Mouse (Mus musculus): ENCODE measurements at regions not wholly inside any gene's neighbourhood (a gene's known extent, or its start where the extent isn't known, plus 50 kb on each side); places are given as distances from the start of the nearest gene placed in this dataset.

DNA sequence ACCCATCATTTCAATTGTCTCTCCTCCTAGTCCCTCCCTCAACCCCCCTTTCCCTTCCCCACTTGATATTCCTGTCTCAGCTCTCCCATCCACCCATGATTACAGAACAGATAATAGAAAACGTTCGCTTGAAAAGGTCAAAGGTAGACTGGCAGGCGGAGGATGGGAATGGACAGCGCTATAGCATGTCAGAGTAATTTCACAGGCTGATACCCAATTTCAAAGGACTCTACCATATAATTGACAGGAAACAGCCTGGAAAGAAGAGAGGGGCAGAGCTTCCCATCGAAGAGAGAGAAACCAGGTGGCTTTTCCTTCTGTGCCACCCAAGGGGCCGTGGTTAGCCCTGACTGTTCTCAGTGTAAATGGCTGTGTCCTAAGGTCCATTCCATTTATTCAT, 140.2 kb upstream of the Atxn1 start:
- no peak for DNase-seq

GRCm38 (mm10) chr13:46098621-46099020, 133.8 kb upstream of the Atxn1 start:
- DNase-seq = no peak

- no peak for DNase-seq
Observed at GRCm38 (mm10) chr13:46098131-46098530, 133.3 kb upstream of the Atxn1 start.

- peak; percentile 1 to 4 for DNase-seq
Observed at GRCm38 (mm10) chr13:46096968-46097367, 132.2 kb upstream of the Atxn1 start.

- no peak for DNase-seq
Observed at GRCm38 (mm10) chr13:46096416-46096815, 131.6 kb upstream of the Atxn1 start.

DNA sequence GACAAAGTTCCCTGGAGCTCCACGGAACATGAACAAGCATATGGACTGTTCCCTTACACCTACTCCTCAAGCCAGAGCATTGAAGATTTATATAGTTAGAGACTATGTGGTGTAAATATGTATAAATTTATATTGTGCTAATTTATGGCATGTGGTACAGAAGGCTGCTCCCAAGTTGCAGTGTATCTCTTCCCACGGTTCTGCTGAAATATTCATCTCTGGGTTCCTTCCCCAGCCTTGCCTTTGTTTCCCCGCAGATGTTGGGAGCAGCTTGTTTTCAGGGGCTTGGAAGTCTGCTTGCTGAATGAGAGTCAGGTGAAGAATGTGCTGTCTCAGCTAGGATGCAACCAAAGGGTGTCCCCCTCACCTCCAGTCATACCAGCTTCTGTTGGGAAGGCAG, 128.0 kb upstream of the Atxn1 start:
- DNase-seq = no peak

GRCm38 (mm10) chr13:46091109-46091508, 126.3 kb upstream of the Atxn1 start:
- no peak for DNase-seq

- no peak for DNase-seq
Observed at GRCm38 (mm10) chr13:46088237-46088636, 123.4 kb upstream of the Atxn1 start.

DNA sequence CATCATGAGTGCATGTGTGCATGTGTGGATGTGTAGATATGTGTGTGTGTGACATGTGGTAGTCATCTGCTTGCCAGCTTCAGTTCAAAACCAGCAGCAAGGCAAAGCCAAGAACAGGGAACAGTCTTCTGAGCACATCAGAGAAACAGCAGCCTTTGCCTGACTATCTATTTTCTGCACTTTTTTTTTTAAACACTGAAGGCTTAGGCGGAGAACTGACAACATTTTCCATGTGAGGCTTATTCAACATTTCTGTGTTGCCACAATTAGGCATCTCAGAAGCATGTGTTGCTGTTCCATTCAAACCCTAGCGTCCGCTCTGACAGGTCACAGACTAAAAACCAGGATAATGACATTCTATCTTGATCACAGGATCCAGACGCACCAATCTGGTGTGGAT, 122.9 kb upstream of the Atxn1 start:
- DNase-seq = no peak

DNA sequence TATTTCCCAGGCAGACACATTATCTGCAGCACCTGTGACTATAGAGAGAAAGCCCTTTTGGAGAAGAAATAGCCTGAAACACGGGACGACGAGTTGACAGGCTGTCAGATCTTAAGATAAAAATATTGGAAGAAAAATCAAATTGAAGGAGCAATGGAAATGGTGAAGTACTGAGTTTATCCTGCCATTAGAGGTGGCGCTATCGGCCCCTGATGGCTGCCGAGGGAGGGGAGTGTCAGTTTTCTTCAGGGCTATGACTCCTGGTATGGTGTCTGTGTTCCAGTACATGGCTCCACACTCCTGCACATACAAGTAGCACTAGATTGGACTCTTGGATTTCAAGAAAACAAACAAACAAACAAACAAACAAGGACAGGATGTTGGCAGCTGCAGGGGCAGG, 112.1 kb upstream of the Atxn1 start:
- DNase-seq = no peak

- DNase-seq = no peak
Observed at GRCm38 (mm10) chr13:46071670-46072069, 106.9 kb upstream of the Atxn1 start.

GRCm38 (mm10) chr13:46069571-46069970, 104.8 kb upstream of the Atxn1 start:
- no peak for DNase-seq

DNA sequence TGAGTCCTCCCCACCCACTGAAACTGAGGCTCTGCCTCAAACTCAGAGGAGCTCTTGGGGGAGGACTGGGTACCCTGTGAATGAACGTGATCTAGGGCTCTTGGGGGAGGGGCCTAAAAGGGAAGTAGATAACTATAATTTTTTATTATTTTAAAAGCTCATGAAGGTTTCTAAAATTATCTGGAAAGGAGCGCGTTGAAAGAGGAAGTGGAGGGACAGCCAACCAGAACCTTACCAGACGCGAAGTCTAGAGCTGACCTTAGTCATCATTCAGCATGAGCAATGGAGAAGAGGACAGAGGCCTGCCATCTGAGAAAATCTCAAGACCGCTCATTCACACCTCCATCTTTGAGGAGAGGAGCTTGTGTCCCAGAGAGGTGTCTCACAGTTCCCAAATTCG, 98.0 kb upstream of the Atxn1 start:
- no peak for DNase-seq

GRCm38 (mm10) chr13:46059870-46060269, 95.1 kb upstream of the Atxn1 start:
- no peak for DNase-seq

DNA sequence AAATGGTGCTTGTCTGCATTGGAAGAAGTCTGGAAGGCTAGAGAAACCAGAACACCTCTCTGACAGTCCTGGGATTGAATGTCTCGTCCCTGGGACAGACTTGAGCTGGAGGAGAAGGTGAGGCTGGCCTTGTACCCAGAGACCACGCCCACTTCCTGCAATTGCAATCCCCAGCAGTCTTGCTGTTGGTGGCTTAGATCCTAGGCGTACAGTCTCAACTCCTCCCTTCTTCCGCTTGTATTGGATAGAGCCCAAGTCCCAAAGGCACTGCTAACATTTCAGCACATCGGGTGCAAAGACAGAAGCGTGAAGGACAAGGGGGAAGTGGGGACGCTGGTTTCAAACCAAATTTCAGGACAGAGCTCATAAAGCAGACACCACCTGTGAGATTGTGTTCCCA, 94.1 kb upstream of the Atxn1 start:
- peak in 1 of 2 experiments; percentile 8 for DNase-seq

DNA sequence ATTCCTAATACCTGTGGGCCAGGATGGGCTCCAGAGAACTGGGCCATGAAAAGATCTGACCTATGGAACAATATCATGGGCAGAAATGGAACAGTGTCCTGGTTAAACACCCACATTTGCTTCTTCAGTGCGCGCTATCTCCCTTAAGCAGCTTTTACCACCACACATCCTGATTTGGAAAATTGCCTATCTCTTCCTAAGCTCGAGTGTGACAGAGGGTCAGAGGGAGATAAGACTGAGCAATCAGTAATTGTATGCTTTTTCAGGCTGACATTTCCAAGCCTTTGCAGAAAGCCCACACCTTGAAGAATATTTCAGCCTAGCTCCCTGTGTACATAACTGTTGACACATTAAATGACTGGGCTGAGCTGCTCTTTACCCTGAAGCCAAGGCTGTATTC, 93.5 kb upstream of the Atxn1 start:
- DNase-seq = no peak

- no peak for DNase-seq
Observed at GRCm38 (mm10) chr13:46055410-46055809, 90.6 kb upstream of the Atxn1 start.

DNA sequence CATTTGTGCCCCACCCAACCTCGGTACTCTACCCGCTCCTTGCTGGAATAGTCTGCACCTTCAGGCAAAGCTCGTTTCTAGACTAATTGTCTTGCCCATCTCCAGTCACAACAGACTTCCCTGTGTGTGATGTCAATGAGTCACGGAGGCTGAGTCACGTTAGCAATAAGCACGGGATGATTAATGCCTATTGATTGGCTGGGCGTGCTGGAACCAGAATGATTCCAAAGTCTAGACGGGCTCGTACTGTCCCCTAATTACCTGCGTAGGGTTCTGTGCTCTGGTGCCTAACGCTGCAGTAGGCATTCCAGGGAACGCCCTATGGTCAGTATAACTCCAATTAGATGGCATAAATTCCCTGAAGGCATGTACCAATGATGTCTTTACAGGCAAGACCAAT, 78.8 kb upstream of the Atxn1 start:
- DNase-seq = no peak

- peak in 1 of 2 experiments; percentile 31 for DNase-seq
Observed at GRCm38 (mm10) chr13:46043016-46043415, 78.2 kb upstream of the Atxn1 start.

DNA sequence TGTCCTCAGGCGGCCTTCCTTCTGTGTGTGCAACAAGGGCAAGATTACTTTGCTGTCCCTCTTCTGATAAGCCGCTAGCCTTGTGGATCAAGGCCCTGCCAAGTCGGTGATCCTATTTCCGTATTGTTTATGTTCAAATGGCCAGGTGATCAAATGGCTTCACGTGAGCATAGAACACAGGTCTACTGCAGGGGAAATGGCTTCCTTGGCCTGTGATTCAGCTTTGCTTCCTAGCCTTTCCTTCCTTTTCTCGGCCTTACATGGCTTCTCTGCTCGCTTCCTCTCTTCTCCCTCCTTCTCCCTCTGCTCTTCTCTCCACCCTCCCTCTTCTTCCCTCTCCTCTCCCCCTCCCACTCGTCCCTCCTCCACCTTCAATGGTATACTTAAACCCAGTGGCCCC, 77.4 kb upstream of the Atxn1 start:
- DNase-seq = no peak

- DNase-seq = no peak
Observed at GRCm38 (mm10) chr13:46041475-46041874, 76.7 kb upstream of the Atxn1 start.

GRCm38 (mm10) chr13:46040062-46040461, 75.3 kb upstream of the Atxn1 start:
- DNase-seq = no peak

DNA sequence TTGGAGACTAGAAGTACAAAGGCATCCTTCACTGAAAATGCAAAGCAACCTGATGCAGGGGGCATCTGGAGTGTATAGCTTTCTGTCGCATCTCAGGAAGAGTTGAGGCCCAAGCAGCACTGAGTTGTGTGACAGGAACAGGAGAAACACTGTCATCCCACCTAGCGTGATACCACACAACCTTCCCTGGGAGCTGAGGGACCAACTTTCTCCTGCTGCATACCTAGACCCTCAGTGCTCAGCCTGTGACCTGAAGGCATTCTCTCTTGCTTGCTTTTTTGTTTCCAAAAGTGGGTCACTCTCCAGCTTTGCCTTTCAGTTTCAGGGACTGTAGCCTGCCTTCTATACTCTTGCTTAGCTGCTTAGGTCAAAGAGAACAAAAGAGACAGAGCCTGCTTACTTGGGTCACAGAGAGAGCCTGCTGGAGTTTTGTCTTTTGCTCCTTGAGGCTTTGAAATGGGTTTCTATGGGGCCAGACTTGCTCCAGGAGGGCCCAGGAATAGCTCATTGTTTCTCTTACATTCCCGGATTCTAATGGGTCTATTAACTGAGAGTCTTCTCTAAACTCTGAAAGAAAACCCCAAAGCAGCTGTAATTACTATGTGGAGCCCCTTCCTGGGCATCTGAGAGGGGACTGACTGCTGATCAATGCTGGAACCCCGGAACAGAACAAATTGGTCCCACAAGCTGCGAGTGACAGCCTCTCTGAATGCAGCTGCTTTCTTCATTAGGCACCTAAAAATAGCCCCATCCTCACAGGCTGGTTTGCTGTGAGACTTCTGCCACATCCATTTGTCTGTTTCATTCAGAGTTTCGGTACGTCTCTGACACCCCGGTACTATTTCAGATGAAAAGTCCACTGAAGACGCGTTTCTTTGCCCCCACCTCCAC, 73.9 kb upstream of the Atxn1 start:
- DNase-seq = no peak

DNA sequence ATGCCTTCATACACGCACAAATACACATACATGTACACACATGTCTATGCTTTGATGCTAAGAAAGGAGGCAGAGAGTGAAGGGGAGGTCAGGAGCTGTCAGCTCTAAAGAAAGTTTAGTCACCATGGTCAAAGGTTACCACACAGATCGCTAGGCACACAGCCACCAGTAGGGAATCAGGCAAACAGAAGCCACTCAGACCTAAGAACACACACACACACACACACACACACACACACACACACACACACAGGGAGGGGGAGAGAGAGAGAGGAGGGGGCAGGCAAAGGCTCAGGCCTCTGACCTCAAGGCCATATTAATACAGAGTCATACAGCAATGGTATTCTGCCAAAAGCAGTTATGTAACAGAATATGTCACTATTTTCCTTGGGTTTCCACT, 67.5 kb upstream of the Atxn1 start:
- no peak for DNase-seq

- DNase-seq = no peak
Observed at GRCm38 (mm10) chr13:46026018-46026417, 61.2 kb upstream of the Atxn1 start.
